Mouse (Mus musculus) heart, postnatal 0 days (tissue): ENCODE measurements around the gene Krtap4-6.

Source experiments
- CTCF ChIP-seq: IDR thresholded peaks from 2 replicates; pipeline ENCODE4 v1.5.1; 2016; ENCODE audit warnings: antibody characterized with exemption, control low read depth, low read depth
- EP300 ChIP-seq: IDR thresholded peaks from 2 replicates; pipeline ENCODE4 v1.6.1; 2016; ENCODE audit warnings: antibody characterized with exemption, low read depth

- no peak for TF ChIP-seq CTCF
- no peak for TF ChIP-seq EP300
Observed at GRCm38 (mm10) chr11:99630890-99631289, 34.9 kb downstream of the Krtap4-6 start.
